Mouse (Mus musculus) monocyte, adult 2 months (primary cell): ENCODE data around the gene B3galt5.
"Not testable (repeated sequence)": the region's sequence is repeated elsewhere in the genome, so short reads cannot be mapped to it uniquely, and the experiment has no call there.

Experiments used
- DNase-seq, 2 experiments: peaks; one replicate each; pipeline ENCODE4 v3.0.0; 2022; ENCODE audit warnings: low spot score in 2 of 2, low read depth in 1 of 2

The B3galt5 gene

GRCm38 (mm10) chr16:96258429-96258828, 22.8 kb downstream of the B3galt5 start:
- DNase-seq: no peak

- DNase-seq: no peak
Measured at GRCm38 (mm10) chr16:96271736-96272135, 36.1 kb downstream of the B3galt5 start.

- no peak for DNase-seq
Measured at GRCm38 (mm10) chr16:96272929-96273619, 37.5 kb downstream of the B3galt5 start.

- no peak for DNase-seq
Measured at GRCm38 (mm10) chr16:96276596-96276995, 41.0 kb downstream of the B3galt5 start.

- DNase-seq: no peak
Measured at GRCm38 (mm10) chr16:96278491-96279224, 43.1 kb downstream of the B3galt5 start.

GRCm38 (mm10) chr16:96280719-96281605, 45.4 kb downstream of the B3galt5 start:
- no peak for DNase-seq

- no peak for DNase-seq
Measured at GRCm38 (mm10) chr16:96282566-96282965, 47.0 kb downstream of the B3galt5 start.

GRCm38 (mm10) chr16:96291885-96292284, 56.3 kb downstream of the B3galt5 start:
- no peak for DNase-seq

GRCm38 (mm10) chr16:96292530-96293173, 57.1 kb downstream of the B3galt5 start:
- no peak for DNase-seq

- DNase-seq: no peak
Measured at GRCm38 (mm10) chr16:96298075-96298474, 62.5 kb downstream of the B3galt5 start.

- DNase-seq: no peak
Measured at GRCm38 (mm10) chr16:96298574-96298973, 63.0 kb downstream of the B3galt5 start.

GRCm38 (mm10) chr16:96303356-96303755, 67.8 kb downstream of the B3galt5 start:
- no peak for DNase-seq

GRCm38 (mm10) chr16:96304438-96304837, 68.8 kb downstream of the B3galt5 start:
- no peak for DNase-seq

- no peak for DNase-seq
Measured at GRCm38 (mm10) chr16:96306905-96307304, 71.3 kb downstream of the B3galt5 start.

- DNase-seq: no peak
Measured at GRCm38 (mm10) chr16:96317803-96318202, 82.2 kb downstream of the B3galt5 start.

- DNase-seq: no peak
Measured at GRCm38 (mm10) chr16:96322739-96323138, 87.1 kb downstream of the B3galt5 start.

GRCm38 (mm10) chr16:96323166-96323565, 87.6 kb downstream of the B3galt5 start:
- no peak for DNase-seq

- DNase-seq: no peak
Measured at GRCm38 (mm10) chr16:96326110-96326999, 90.8 kb downstream of the B3galt5 start.

- DNase-seq: not testable (repeated sequence)
Measured at GRCm38 (mm10) chr16:96327251-96327650, 91.7 kb downstream of the B3galt5 start.

GRCm38 (mm10) chr16:96339570-96339969, 104.0 kb downstream of the B3galt5 start:
- DNase-seq: no peak
